Mouse (Mus musculus) MEL (cell line): ENCODE results near the gene Olfr916. TPM values are rescaled to one million over a fixed set of nuclear protein-coding genes. Genes with fewer than 3 reads are reported as not detected.

Source experiments
- DNase-seq: peaks from one replicate; pipeline ENCODE4 v3.0.0; 2011; ENCODE audit warnings: low read depth, low spot score
- H3K27ac ChIP-seq: 2 replicates; pipeline ENCODE4 v1.5.1; 2012; ENCODE audit warnings: low read depth, mild to moderate bottlenecking, control low read depth, low read length, moderate library complexity; ENCODE audit not compliant: control insufficient read depth
- H3K27me3 ChIP-seq, 2 experiments: fragments of 150-350 bp in 1 of 2; sonication (generic) in 1 of 2; 2 replicates each; pipeline ENCODE4 v1.6.1; 2012; ENCODE audit warnings: low read length in 2 of 2, mild to moderate bottlenecking in 2 of 2, improper control_type of control experiment in 1 of 2, moderate library complexity in 1 of 2; ENCODE audit not compliant: insufficient read depth in 2 of 2, control insufficient read depth in 1 of 2
- H3K36me3 ChIP-seq, 2 experiments: 2 replicates each; pipeline ENCODE4 v1.6.1; 2012 to 2014; ENCODE audit warnings: low read length in 2 of 2, improper control_type of control experiment in 1 of 2, inconsistent platforms in 1 of 2, mild to moderate bottlenecking in 1 of 2; ENCODE audit not compliant: insufficient read depth in 2 of 2, control insufficient read depth in 1 of 2
- H3K4me1 ChIP-seq, 2 experiments: fragments of 150-350 bp in 1 of 2; sonication (generic) in 1 of 2; 2 replicates each; pipeline ENCODE4 v1.6.1; 2012; ENCODE audit warnings: low read length in 2 of 2, improper control_type of control experiment in 1 of 2, mild to moderate bottlenecking in 1 of 2; ENCODE audit not compliant: insufficient read depth in 2 of 2, control insufficient read depth in 1 of 2
- H3K4me3 ChIP-seq, 2 experiments: fragments of 150-350 bp in 1 of 2; sonication (generic) in 1 of 2; 2 replicates each; pipeline ENCODE4 v1.5.1; 2012; ENCODE audit warnings: low read depth in 2 of 2, low read length in 2 of 2, mild to moderate bottlenecking in 2 of 2, moderate library complexity in 2 of 2, control low read depth in 1 of 2, improper control_type of control experiment in 1 of 2; ENCODE audit not compliant: control insufficient read depth in 1 of 2, insufficient read depth in 1 of 2
- H3K79me2 ChIP-seq: 2 replicates; pipeline ENCODE4 v1.6.1; 2012; ENCODE audit warnings: mild to moderate bottlenecking, low read length, moderate library complexity; ENCODE audit not compliant: control insufficient read depth, poor library complexity, insufficient read depth
- H3K9ac ChIP-seq: 2 replicates; pipeline ENCODE4 v1.6.1; 2012; ENCODE audit warnings: low read depth, mild to moderate bottlenecking, control low read depth, low read length, moderate library complexity; ENCODE audit not compliant: control insufficient read depth, poor library complexity, severe bottlenecking
- H3K9me3 ChIP-seq: fragments of 150-350 bp; sonication (generic); replicated peaks from 2 replicates; pipeline ENCODE4 v1.6.1; 2012; ENCODE audit warnings: mild to moderate bottlenecking, low read length, improper control_type of control experiment, moderate library complexity; ENCODE audit not compliant: insufficient read depth
- CHD1 ChIP-seq: IDR thresholded peaks from 2 replicates; pipeline ENCODE4 v1.6.1; 2012; ENCODE audit warnings: low read depth, mild to moderate bottlenecking, inconsistent platforms, low read length, improper control_type of control experiment
- CTCF ChIP-seq, 3 experiments: IDR thresholded peaks in 2 of 3; conservative IDR thresholded peaks in 1 of 3; 2 replicates each; pipeline ENCODE4 v1.5.1; 2011 to 2012; ENCODE audit warnings: low read length in 3 of 3, low read depth in 2 of 3, mild to moderate bottlenecking in 2 of 3, improper control_type of control experiment in 1 of 3, inconsistent platforms in 1 of 3, mixed read lengths in 1 of 3, moderate library complexity in 1 of 3; ENCODE audit not compliant: control insufficient read depth in 1 of 3, insufficient read depth in 1 of 3, poor library complexity in 1 of 3, severe bottlenecking in 1 of 3
- ETS1 ChIP-seq: IDR thresholded peaks from 2 replicates; pipeline ENCODE4 v1.6.1; 2012; ENCODE audit warnings: low read depth, mild to moderate bottlenecking, inconsistent platforms, low read length, improper control_type of control experiment, moderate library complexity
- GABPA ChIP-seq: IDR thresholded peaks from 2 replicates; pipeline ENCODE4 v1.6.1; 2012; ENCODE audit warnings: low read depth, mild to moderate bottlenecking, inconsistent platforms, low read length, improper control_type of control experiment, moderate library complexity
- JUND ChIP-seq: IDR thresholded peaks from 2 replicates; pipeline ENCODE4 v1.6.1; 2011; ENCODE audit warnings: low read depth, mild to moderate bottlenecking, improper control_type of control experiment, low read length
- KAT2A ChIP-seq: conservative IDR thresholded peaks from 2 replicates; pipeline ENCODE4 v1.6.1; 2012; ENCODE audit warnings: low read depth, low read length, improper control_type of control experiment, inconsistent platforms
- MYB ChIP-seq: IDR thresholded peaks from 2 replicates; pipeline ENCODE4 v1.6.1; 2011; ENCODE audit warnings: mild to moderate bottlenecking, low read depth, low read length, improper control_type of control experiment
- POLR2A ChIP-seq, 2 experiments: IDR thresholded peaks; 2 replicates each; pipeline ENCODE4 v1.6.1; 2011 to 2012; ENCODE audit warnings: low read length in 2 of 2, mild to moderate bottlenecking in 2 of 2, control low read depth in 1 of 2, improper control_type of control experiment in 1 of 2, low read depth in 1 of 2, moderate library complexity in 1 of 2; ENCODE audit not compliant: control insufficient read depth in 1 of 2, insufficient read depth in 1 of 2, poor library complexity in 1 of 2
- POLR2AphosphoS2 ChIP-seq: IDR thresholded peaks from 2 replicates; pipeline ENCODE4 v1.6.1; 2011; ENCODE audit warnings: low read length, improper control_type of control experiment
- POLR2AphosphoS5 ChIP-seq: IDR thresholded peaks from 2 replicates; pipeline ENCODE4 v1.6.1; 2012; ENCODE audit warnings: low read depth, borderline replicate concordance, mild to moderate bottlenecking, inconsistent platforms, low read length, moderate library complexity, mixed read lengths
- RCOR1 ChIP-seq: IDR thresholded peaks from 2 replicates; pipeline ENCODE4 v1.6.1; 2012; ENCODE audit warnings: low read depth, mild to moderate bottlenecking, inconsistent platforms, low read length, improper control_type of control experiment
- TAL1 ChIP-seq: IDR thresholded peaks from 2 replicates; pipeline ENCODE4 v1.6.1; 2012; ENCODE audit warnings: mild to moderate bottlenecking, inconsistent platforms, low read length, moderate library complexity, mixed read lengths
- USF2 ChIP-seq, 2 experiments: IDR thresholded peaks; 2 replicates each; pipeline ENCODE4 v1.6.1; 2011 to 2012; ENCODE audit warnings: improper control_type of control experiment in 2 of 2, low read length in 2 of 2, borderline replicate concordance in 1 of 2, inconsistent platforms in 1 of 2, low read depth in 1 of 2, mild to moderate bottlenecking in 1 of 2; ENCODE audit not compliant: insufficient read depth in 1 of 2
- ZC3H11A ChIP-seq: IDR thresholded peaks from 2 replicates; pipeline ENCODE4 v1.6.1; 2012; ENCODE audit warnings: low read depth, mild to moderate bottlenecking, inconsistent platforms, low read length, improper control_type of control experiment
- polyA plus RNA-seq, 2 experiments: library from polyadenylated mRNA; stranded (reverse) in 1 of 2; unstranded in 1 of 2; fragments of >175 nt in 1 of 2; fragments of >200 nt in 1 of 2; gene quantifications; 2 replicates each; pipeline versions ENCODE4 v1.2.1 to v1.2.4; 2012; ENCODE audit warnings: low replicate concordance in 2 of 2, low read depth in 1 of 2; ENCODE audit not compliant: insufficient read length in 2 of 2, insufficient read depth in 1 of 2, missing spikeins in 1 of 2
- total RNA-seq: library from RNA; depleted of rRNA; stranded (reverse); fragments of 300-350 nt; gene quantifications from 2 replicates; pipeline ENCODE4 v1.2.3, GENCODE M21; 2012; rRNA removed

Olfr916 gene
- total and polyA plus RNA-seq, 3 experiments: not detected

- Histone ChIP-seq H3K27me3 (no peaks in the 10 kb centered on the region), H3K9me3 (no peaks in the 10 kb centered on the region), H3K9ac (no peak within 1 kb of the TSS), H3K27ac (no peak within 1 kb of the TSS), H3K36me3 (no peaks in the 10 kb centered on the region), H3K4me1 (no peaks in the 10 kb centered on the region), H3K4me3 (no peak within 1 kb of the TSS), H3K79me2 (no peaks in the 10 kb centered on the region)
- TF ChIP-seq CTCF (IDR thresholded peaks at IDR 0.05 in 2 of 3, conservative IDR thresholded peaks at IDR 0.05 in 1 of 3; ENCODE audit: control insufficient read depth in 1 of 3, insufficient read depth in 1 of 3, low read depth in 2 of 3, low read length in 3 of 3, poor library complexity in 1 of 3, severe bottlenecking in 1 of 3) (no peak), GABPA (no peak), TAL1 (no peak), POLR2AphosphoS5 (no peak)
- no peak for DNase-seq
Observed at GRCm38 (mm10) chr9:38665742-38666141, 6.1 kb upstream of the Olfr916 start, which contains the start of gene Olfr917. TSS of gene Olfr917 (minus strand) at chr9:38665842.

DNA sequence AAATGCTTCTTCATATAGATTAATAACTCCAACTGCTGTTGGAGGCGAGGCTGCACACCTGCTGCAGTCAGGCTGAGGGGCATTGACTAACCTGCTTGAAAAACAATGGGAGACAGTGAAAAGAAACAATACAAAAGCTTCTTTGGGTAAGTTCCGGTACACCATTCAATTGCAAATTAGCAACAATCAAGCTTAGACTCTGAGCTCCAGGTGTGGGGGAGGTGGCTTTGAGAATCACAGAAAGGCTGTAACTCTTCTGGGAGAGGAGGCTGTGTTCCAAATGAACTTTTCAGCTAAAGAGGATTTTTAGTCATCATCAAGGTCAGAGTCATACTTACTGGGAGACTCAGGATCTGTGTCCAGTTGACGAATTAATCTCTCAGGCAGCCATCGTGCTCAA lies 27.3 kb downstream of the Olfr916 start:
- H3K79me2 ChIP-seq: no peaks in the 10 kb centered on the region
- H3K27me3 ChIP-seq: no peaks in the 10 kb centered on the region
- DNase-seq: no peak
- no peak for TF ChIP-seq RCOR1
- no peak for TF ChIP-seq CHD1
- no peak for TF ChIP-seq KAT2A
- TF ChIP-seq ETS1: no peak
- no peak for TF ChIP-seq ZC3H11A
- no peak for TF ChIP-seq JUND
- TF ChIP-seq POLR2A (IDR thresholded peaks at IDR 0.05; ENCODE audit: control insufficient read depth in 1 of 2, insufficient read depth in 1 of 2, low read depth in 1 of 2, low read length in 2 of 2, poor library complexity in 1 of 2): no peak
- TF ChIP-seq USF2 (IDR thresholded peaks at IDR 0.05; ENCODE audit: borderline replicate concordance in 1 of 2, insufficient read depth in 1 of 2, low read depth in 1 of 2, low read length in 2 of 2): no peak
- TF ChIP-seq MYB: no peak
- TF ChIP-seq POLR2AphosphoS2: no peak
- no peaks in the 10 kb centered on the region for H3K4me1 ChIP-seq
- H3K9ac ChIP-seq: no peak overlapping the region
- no peak overlapping the region for H3K27ac ChIP-seq
- no peaks in the 10 kb centered on the region for H3K9me3 ChIP-seq
- H3K36me3 ChIP-seq: no peaks in the 10 kb centered on the region
- H3K4me3 ChIP-seq: no peak overlapping the region

Other genes starting within 250 kb of the Olfr916 start
- not detected in 2 replicates for gene Olfr901, start 230.4 kb downstream of the Olfr916 start, total RNA-seq
- gene Olfr901, start 230.4 kb downstream of the Olfr916 start, polyA plus RNA-seq: not detected
- gene Olfr902, start 212.2 kb downstream of the Olfr916 start, total RNA-seq: not detected in 2 replicates
- not detected for gene Olfr902, start 212.2 kb downstream of the Olfr916 start, polyA plus RNA-seq
- gene Olfr904, start 196.7 kb downstream of the Olfr916 start, total RNA-seq: not detected in 2 replicates
- not detected for gene Olfr904, start 196.7 kb downstream of the Olfr916 start, polyA plus RNA-seq
- not detected in 2 replicates for gene Olfr905, start 188.8 kb downstream of the Olfr916 start, total RNA-seq
- gene Olfr905, start 188.8 kb downstream of the Olfr916 start, polyA plus RNA-seq: under 1 TPM in 1 of 2 experiments, not detected in 1; 0.01 TPM
- not detected in 2 replicates for gene Olfr906, start 172.8 kb downstream of the Olfr916 start, total RNA-seq
- not detected for gene Olfr906, start 172.8 kb downstream of the Olfr916 start, polyA plus RNA-seq
- gene Olfr907, start 164.1 kb downstream of the Olfr916 start, total RNA-seq: not detected in 2 replicates
- not detected for gene Olfr907, start 164.1 kb downstream of the Olfr916 start, polyA plus RNA-seq
- not detected in 2 replicates for gene Olfr911-ps1, start 138.3 kb downstream of the Olfr916 start, total RNA-seq
- not detected for gene Olfr911-ps1, start 138.3 kb downstream of the Olfr916 start, polyA plus RNA-seq
- gene Olfr910, start 122.0 kb downstream of the Olfr916 start, total RNA-seq: not detected in 2 replicates
- gene Olfr910, start 122.0 kb downstream of the Olfr916 start, polyA plus RNA-seq: not detected
- not detected in 2 replicates for gene Olfr912, start 79.7 kb downstream of the Olfr916 start, total RNA-seq
- gene Olfr912, start 79.7 kb downstream of the Olfr916 start, polyA plus RNA-seq: not detected
- gene Olfr913, start 67.1 kb downstream of the Olfr916 start, total RNA-seq: not detected in 2 replicates
- not detected for gene Olfr913, start 67.1 kb downstream of the Olfr916 start, polyA plus RNA-seq
- gene Olfr914, start 54.8 kb downstream of the Olfr916 start, total RNA-seq: not detected in 2 replicates
- not detected for gene Olfr914, start 54.8 kb downstream of the Olfr916 start, polyA plus RNA-seq
- not detected in 2 replicates for gene Olfr917, start 6.0 kb upstream of the Olfr916 start, total RNA-seq
- gene Olfr917, start 6.0 kb upstream of the Olfr916 start, polyA plus RNA-seq: not detected
- gene Olfr918, start 14.7 kb upstream of the Olfr916 start, total RNA-seq: not detected in 2 replicates
- gene Olfr918, start 14.7 kb upstream of the Olfr916 start, polyA plus RNA-seq: under 1 TPM in 1 of 2 experiments, not detected in 1; 0.03 TPM
- not detected in 2 replicates for gene Olfr919, start 43.8 kb upstream of the Olfr916 start, total RNA-seq
- not detected for gene Olfr919, start 43.8 kb upstream of the Olfr916 start, polyA plus RNA-seq
- gene Vwa5a, start 58.4 kb upstream of the Olfr916 start, total RNA-seq: 4.1 and 5.2 TPM in 2 replicates
- gene Vwa5a, start 58.4 kb upstream of the Olfr916 start, polyA plus RNA-seq: 1 to 10 TPM in 1 of 2 experiments, not detected in 1; 4.6 TPM
- not detected in 2 replicates for gene Olfr920, start 92.4 kb upstream of the Olfr916 start, total RNA-seq
- gene Olfr920, start 92.4 kb upstream of the Olfr916 start, polyA plus RNA-seq: not detected
- not detected in 2 replicates for gene Olfr921, start 113.2 kb upstream of the Olfr916 start, total RNA-seq
- not detected for gene Olfr921, start 113.2 kb upstream of the Olfr916 start, polyA plus RNA-seq
- not detected in 2 replicates for gene Olfr922, start 154.7 kb upstream of the Olfr916 start, total RNA-seq
- gene Olfr922, start 154.7 kb upstream of the Olfr916 start, polyA plus RNA-seq: not detected
- not detected in 2 replicates for gene Olfr923, start 166.7 kb upstream of the Olfr916 start, total RNA-seq
- gene Olfr923, start 166.7 kb upstream of the Olfr916 start, polyA plus RNA-seq: not detected
- gene Olfr924, start 184.6 kb upstream of the Olfr916 start, total RNA-seq: not detected in 2 replicates
- not detected for gene Olfr924, start 184.6 kb upstream of the Olfr916 start, polyA plus RNA-seq
- gene Olfr26, start 195.2 kb upstream of the Olfr916 start, total RNA-seq: not detected in 2 replicates
- not detected for gene Olfr26, start 195.2 kb upstream of the Olfr916 start, polyA plus RNA-seq
- gene Olfr926, start 217.3 kb upstream of the Olfr916 start, total RNA-seq: not detected in 2 replicates
- not detected for gene Olfr926, start 217.3 kb upstream of the Olfr916 start, polyA plus RNA-seq